Mouse (Mus musculus) liver, adult 2 months (tissue): Measurements from ENCODE around the gene Camkk1.

Experiments used
- CTCF ChIP-seq: fragments of 200-500 bp; IDR thresholded peaks from 2 replicates; pipeline ENCODE4 v1.5.1; 2011; ENCODE audit warnings: low read depth, low read length, control low read depth
- POLR2A ChIP-seq: fragments of 200-500 bp; IDR thresholded peaks from 2 replicates; pipeline ENCODE4 v1.6.1; 2011; ENCODE audit warnings: low read length, control low read depth; ENCODE audit not compliant: insufficient read depth; ENCODE audit errors: extremely low read depth

DNA sequence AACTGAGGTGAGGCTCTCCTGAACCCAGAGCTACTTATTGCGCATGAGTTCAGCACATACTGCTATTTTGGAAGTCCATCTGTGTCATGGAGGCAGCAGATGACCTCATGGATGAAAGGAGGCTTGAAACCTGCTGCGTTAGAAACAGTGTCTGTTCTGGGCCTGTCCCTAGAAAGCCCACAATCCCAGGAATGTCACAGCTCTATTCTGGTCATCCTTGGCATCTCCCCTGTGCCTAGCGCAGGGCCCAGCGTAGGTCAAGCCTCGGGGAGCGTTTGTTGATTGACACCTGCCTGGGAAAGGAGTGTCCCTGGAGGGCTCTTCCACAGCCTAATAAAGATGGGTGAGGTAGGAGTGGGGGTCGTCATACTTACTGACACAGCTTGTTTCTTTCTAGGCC is 17.3 kb downstream of the Camkk1 start:
- no peak for TF ChIP-seq CTCF
- no peak for TF ChIP-seq POLR2A
